Mouse (Mus musculus) kidney, postnatal 0 days (tissue): ENCODE measurements around the gene Zan. TPM values are rescaled to one million over a fixed set of nuclear protein-coding genes. Genes with fewer than 3 reads are reported as not detected.

Source experiments
- ATAC-seq: fragments of 200-750 bp; cut with Nextera tagmentation; replicated peaks from 2 replicates; pipeline ENCODE4 v1.8.0; 2017; ENCODE audit warnings: low read depth, moderate number of reproducible peaks, moderate TSS enrichment, moderate library complexity; ENCODE audit not compliant: low FRiP score
- DNase-seq: peaks from one replicate; pipeline ENCODE4 v3.0.0-alpha.2; 2016; ENCODE audit warnings: low spot score
- H3K27ac ChIP-seq: fragments of 300-500 bp; sonication (generic); 2 replicates; pipeline ENCODE4 v1.5.1; 2014; ENCODE audit warnings: mild to moderate bottlenecking
- H3K27me3 ChIP-seq: fragments of 300-500 bp; sonication (generic); 2 replicates; pipeline ENCODE4 v1.6.1; 2014; ENCODE audit warnings: low read length, mixed read lengths; ENCODE audit not compliant: insufficient read depth
- H3K36me3 ChIP-seq: fragments of 300-500 bp; sonication (generic); 2 replicates; pipeline ENCODE4 v1.6.1; 2014; ENCODE audit warnings: low read length, mixed read lengths; ENCODE audit not compliant: insufficient read depth
- H3K4me1 ChIP-seq: fragments of 300-500 bp; sonication (generic); replicated peaks from 2 replicates; pipeline ENCODE4 v1.6.1; 2014; ENCODE audit warnings: antibody characterized with exemption, low read length, mixed read lengths; ENCODE audit not compliant: insufficient read depth
- H3K4me2 ChIP-seq: fragments of 300-500 bp; sonication (generic); 2 replicates; pipeline ENCODE4 v1.6.1; 2014; ENCODE audit warnings: mild to moderate bottlenecking, low read length, moderate library complexity, mixed read lengths
- H3K4me3 ChIP-seq: fragments of 300-500 bp; sonication (generic); replicated peaks from 2 replicates; pipeline ENCODE4 v1.5.1; 2014; ENCODE audit warnings: low read depth, low read length
- H3K9ac ChIP-seq: fragments of 300-500 bp; sonication (generic); 2 replicates; pipeline ENCODE4 v1.6.1; 2014; ENCODE audit warnings: low read depth, low read length
- H3K9me3 ChIP-seq: fragments of 300-500 bp; sonication (generic); replicated peaks from 2 replicates; pipeline ENCODE4 v1.6.1; 2016; ENCODE audit warnings: low read length, inconsistent platforms, mixed read lengths
- CTCF ChIP-seq: IDR thresholded peaks from 2 replicates; pipeline ENCODE4 v1.5.1; 2016; ENCODE audit warnings: antibody characterized with exemption, low read depth, mild to moderate bottlenecking, moderate library complexity
- WGBS: fragments of 180-500 bp; shearing (Covaris S2); extraction: QIAGEN DNeasy Blood & Tissue Kit; methylation state at CpG from one replicate; pipeline ENCODE4 v1.1.7; 2014; 5-methylcytosine and 5-hydroxymethylcytosine counted together
- polyA plus RNA-seq: library from polyadenylated mRNA; unstranded; fragments of >200 nt; fragmentation: Nextera tagmentation; extraction: Ambion mirVana; gene quantifications from 2 replicates; pipeline ENCODE4 v1.2.1, GENCODE M21; 2015

Gene Zan
- polyA plus RNA-seq, 1 experiment from 2014 or later, result 0.16 TPM

DNA sequence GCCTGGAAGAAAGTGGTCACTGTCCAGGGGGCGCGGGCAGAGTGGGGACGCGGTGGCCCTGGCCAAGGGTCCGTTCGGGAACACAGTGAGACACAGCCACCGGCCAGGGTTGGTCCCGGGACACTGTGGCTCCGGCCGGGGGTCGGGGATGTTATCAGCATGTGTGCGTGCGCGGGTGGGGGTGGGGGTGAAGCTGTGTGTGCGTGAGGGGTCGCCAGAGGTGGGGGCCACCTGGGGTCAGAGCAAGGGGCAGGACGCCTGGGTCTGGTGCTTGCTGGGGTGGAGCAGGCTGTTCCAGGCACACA, 8.9 kb upstream of the Zan start:
- Histone ChIP-seq H3K9me3 (no peaks in the 10 kb centered on the region), H3K36me3 (no peaks in the 10 kb centered on the region), H3K27ac (no peak overlapping the region), H3K9ac (no peak overlapping the region), H3K4me2 (peak overlapping the region; percentile 46), H3K4me3 (peak overlapping the region; percentile 3; the same call in 1 of the 2 replicates), H3K27me3 (peaks cover 8% of the 10 kb centered on the region; the same call in 1 of the 2 replicates), H3K4me1 (0 out of 2 replicates have a peak, but pooled peaks cover 3% of the 10 kb centered on the region)
- 0 out of 2 replicates have a peak, but pooled peaks have one; percentile 27 for ATAC-seq
- TF ChIP-seq CTCF, result no peak
- no peak for DNase-seq
- 3% methylated on average over 17 of the region's 17 CpGs for WGBS

DNA sequence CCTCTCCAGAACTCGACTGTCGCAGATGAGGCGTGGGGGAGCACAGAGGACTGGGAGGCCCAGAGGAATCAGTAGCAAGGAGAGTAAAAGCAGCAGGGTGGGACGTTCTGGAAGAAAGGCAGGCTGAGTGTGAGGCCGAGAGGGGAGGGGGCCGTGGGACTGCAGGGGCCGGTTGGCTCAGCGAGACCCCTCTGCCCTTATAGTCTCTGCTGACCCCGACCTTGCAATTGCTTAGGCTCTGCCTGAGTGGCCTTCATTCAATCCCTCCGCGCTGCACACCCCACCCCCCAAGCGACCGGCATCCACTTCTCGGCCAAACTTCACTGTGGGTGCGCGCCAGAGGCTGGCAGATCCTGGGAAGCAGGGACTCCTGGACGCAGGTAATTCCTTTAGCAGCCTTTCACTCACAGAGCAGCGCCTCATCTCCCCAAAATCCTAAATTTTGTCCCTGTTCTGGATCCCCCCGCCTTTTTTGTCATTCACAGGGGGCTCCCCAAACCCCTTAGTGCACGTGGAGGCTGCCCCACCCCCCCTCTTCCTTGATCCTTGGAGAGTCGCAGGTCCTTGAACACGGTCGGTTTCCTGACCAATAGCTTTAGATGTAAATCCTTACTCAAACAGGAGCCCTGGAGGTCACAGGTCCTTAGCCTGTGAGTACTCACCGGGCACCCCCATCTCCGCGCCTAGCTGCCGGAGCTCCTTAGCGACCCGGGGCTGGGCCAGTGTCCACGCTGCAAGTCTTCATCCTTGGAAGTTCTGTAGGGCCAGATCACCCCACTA, 8.4 kb upstream of the Zan start:
- Histone ChIP-seq H3K27me3 (peaks cover 8% of the 10 kb centered on the region; the same call in 1 of the 2 replicates), H3K9me3 (no peaks in the 10 kb centered on the region), H3K4me2 (peak overlapping the region; percentile 46), H3K27ac (no peak overlapping the region), H3K4me3 (peak overlapping the region; percentile 3; the same call in 1 of the 2 replicates), H3K4me1 (0 out of 2 replicates have a peak, but pooled peaks cover 3% of the 10 kb centered on the region), H3K9ac (no peak overlapping the region), H3K36me3 (no peaks in the 10 kb centered on the region)
- DNase-seq (no peak), ATAC-seq (no peak)
- WGBS, result 13% methylated on average over 30 of the region's 30 CpGs
- TF ChIP-seq CTCF, result no peak

DNA sequence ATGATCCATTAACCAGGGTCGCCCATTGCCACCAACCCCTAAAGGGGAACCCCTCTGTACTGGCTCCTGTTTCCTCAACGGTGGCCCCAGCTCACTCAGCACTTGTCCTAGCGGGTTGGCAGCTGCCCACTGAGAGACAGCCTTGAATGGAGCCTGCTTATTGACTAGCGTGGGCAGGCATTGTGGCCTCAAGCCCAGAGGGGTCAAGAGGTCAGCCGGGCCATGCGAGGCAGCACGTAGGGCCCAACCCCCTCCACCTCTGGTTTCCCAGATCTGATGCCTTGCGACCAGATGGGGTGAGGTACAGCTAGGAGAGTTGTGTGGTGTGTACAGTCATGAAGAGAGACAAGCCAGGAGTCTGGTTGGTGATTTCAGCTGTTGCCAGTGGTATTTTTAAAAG, 5.0 kb upstream of the Zan start:
- no peak overlapping the region for H3K9ac ChIP-seq
- TF ChIP-seq CTCF, result no peak
- 41% methylated on average over 8 of the region's 8 CpGs for WGBS
- peaks cover 8% of the 10 kb centered on the region; the same call in 1 of the 2 replicates for H3K27me3 ChIP-seq
- DNase-seq, result no peak
- 0 out of 2 replicates have a peak, but pooled peaks cover 3% of the 10 kb centered on the region for H3K4me1 ChIP-seq
- H3K9me3 ChIP-seq, result no peaks in the 10 kb centered on the region
- no peaks in the 10 kb centered on the region for H3K36me3 ChIP-seq
- no peak overlapping the region for H3K27ac ChIP-seq
- ATAC-seq, result no peak
- no peak overlapping the region for H3K4me3 ChIP-seq
- H3K4me2 ChIP-seq, result no peak overlapping the region

DNA sequence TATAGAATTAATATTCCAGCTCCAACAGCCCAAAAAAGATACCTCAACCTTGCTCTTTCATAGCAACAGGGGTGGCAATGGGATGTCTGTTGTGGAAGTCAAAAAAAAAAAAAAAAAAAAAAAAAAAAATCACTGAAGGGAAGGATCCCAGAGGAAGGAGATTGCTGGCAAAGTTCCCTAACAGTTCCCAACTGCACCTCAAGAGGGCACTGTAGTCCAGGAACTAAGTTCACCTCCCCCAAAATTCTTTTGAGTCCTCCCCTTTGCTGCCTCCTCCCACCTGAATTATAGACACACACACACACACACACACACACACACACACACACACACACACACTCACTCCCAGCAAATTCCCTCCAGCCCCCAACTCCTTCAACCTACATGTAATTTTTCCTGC, 4.3 kb upstream of the Zan start:
- H3K27ac ChIP-seq, result no peak overlapping the region
- no peak overlapping the region for H3K4me3 ChIP-seq
- no peaks in the 10 kb centered on the region for H3K36me3 ChIP-seq
- H3K9me3 ChIP-seq, result no peaks in the 10 kb centered on the region
- TF ChIP-seq CTCF, result peak; percentile 86
- no peak for ATAC-seq
- H3K9ac ChIP-seq, result no peak overlapping the region
- peaks cover 8% of the 10 kb centered on the region; the same call in 1 of the 2 replicates for H3K27me3 ChIP-seq
- no peak overlapping the region for H3K4me2 ChIP-seq
- 0 out of 2 replicates have a peak, but pooled peaks cover 3% of the 10 kb centered on the region for H3K4me1 ChIP-seq
- peak; percentile 94 for DNase-seq

DNA sequence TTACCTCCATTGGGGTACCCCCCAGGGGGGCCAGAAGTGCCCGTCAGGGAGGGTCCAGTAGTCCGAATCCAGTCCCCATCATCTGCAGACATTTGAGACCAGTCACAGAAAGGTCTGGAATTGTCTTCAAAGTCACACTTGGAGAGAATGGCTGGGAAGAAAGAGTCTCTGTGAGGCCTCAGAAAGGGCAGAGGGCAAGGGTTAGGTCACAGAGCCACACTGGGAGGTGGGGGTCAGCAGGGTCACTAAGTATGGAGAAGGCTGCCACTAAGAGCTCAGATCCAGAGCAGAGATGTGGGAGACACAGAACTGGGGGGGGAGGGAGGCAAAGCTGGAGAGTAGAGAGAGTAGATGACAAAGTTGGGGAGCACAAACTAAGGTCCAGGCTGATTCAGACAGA, 2.5 kb downstream of the Zan start:
- Histone ChIP-seq H3K4me1 (no peaks in the 10 kb centered on the region), H3K27ac (no peak overlapping the region), H3K9me3 (no peaks in the 10 kb centered on the region), H3K9ac (no peak overlapping the region), H3K36me3 (no peaks in the 10 kb centered on the region), H3K4me2 (no peak overlapping the region), H3K27me3 (no peaks in the 10 kb centered on the region), H3K4me3 (no peak overlapping the region)
- TF ChIP-seq CTCF, result no peak
- 33% methylated on average over 2 of the region's 2 CpGs for WGBS
- DNase-seq (no peak), ATAC-seq (no peak)

DNA sequence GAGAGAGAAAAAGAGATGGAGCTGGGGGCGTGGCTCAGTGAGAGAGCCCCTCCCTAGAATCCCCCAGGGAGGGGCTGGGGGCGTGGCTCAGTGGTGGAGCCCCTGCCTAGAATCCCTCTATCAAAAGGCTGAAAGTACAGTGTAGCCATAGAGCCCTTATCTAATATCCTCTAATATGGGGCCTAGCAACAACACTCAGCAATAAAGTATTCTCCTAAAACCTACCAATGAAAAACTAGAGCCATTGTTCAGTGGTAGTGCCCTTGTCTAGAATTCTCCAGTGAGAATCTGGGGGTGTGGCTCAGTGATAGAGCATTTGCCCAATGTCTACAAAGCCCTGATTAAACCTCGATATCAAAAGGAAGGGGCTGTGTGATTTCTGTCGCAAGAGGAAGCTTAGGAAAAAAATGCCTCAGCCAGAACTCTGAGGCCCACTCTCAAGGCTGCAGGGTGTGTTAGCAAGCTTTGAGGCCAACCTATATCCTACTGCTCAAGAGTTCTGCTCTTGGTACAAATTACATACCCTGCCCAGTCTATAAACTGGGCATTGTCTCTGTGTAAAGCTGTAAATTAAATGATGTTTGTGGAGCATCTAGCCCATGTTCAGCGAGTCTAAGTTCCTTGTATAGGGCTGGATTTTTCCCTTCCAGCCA, 4.5 kb downstream of the Zan start:
- Histone ChIP-seq H3K27me3 (no peaks in the 10 kb centered on the region), H3K4me3 (no peak overlapping the region), H3K4me1 (no peaks in the 10 kb centered on the region), H3K27ac (no peak overlapping the region), H3K9ac (no peak overlapping the region), H3K9me3 (no peaks in the 10 kb centered on the region), H3K4me2 (no peak overlapping the region), H3K36me3 (no peaks in the 10 kb centered on the region)
- TF ChIP-seq CTCF, result no peak
- ATAC-seq (no peak), DNase-seq (no peak)
- WGBS, result 51% methylated on average over 5 of the region's 5 CpGs
